Mouse (Mus musculus): ENCODE measurements around the gene Tph1. TPM values are rescaled to one million over a fixed set of nuclear protein-coding genes. Genes with fewer than 3 reads are reported as not detected.

The Tph1 gene
- polyA plus RNA-seq, 1 experiment from 2014 or later, result 0.43 TPM

GRCm38 (mm10) chr7:46612421-46612937, 59.9 kb downstream of the Tph1 start:
- no peaks in the 10 kb centered on the region for H3K4me1 ChIP-seq (ENCODE audit: control insufficient read depth, insufficient read depth, low read length)
- H3K9me3 ChIP-seq (ENCODE audit: control insufficient read depth, low read length), result no peaks in the 10 kb centered on the region
- no peak for ATAC-seq (ENCODE audit: low read depth)
- peaks cover 15% of the 10 kb centered on the region for H3K36me3 ChIP-seq (ENCODE audit: control insufficient read depth, insufficient read depth, low read length)
- no peak overlapping the region for H3K9ac ChIP-seq (replicated peaks; ENCODE audit: low read depth, low read length)
- H3K27me3 ChIP-seq (ENCODE audit: control insufficient read depth, insufficient read depth, low read length), result no peaks in the 10 kb centered on the region
- H3K4me3 ChIP-seq (ENCODE audit: low read depth, low read length), result no peak overlapping the region
- WGBS, result 70% methylated on average over 6 of the region's 6 CpGs
- H3K27ac ChIP-seq (ENCODE audit: low read depth, low read length), result no peak overlapping the region
- H3K4me2 ChIP-seq (ENCODE audit: low read depth, low read length), result no peak overlapping the region

GRCm38 (mm10) chr7:46611970-46612369, 60.4 kb downstream of the Tph1 start:
- H3K27ac ChIP-seq (ENCODE audit: low read depth, low read length), result no peak overlapping the region
- no peaks in the 10 kb centered on the region for H3K27me3 ChIP-seq (ENCODE audit: control insufficient read depth, insufficient read depth, low read length)
- no peaks in the 10 kb centered on the region for H3K4me1 ChIP-seq (ENCODE audit: control insufficient read depth, insufficient read depth, low read length)
- no peak overlapping the region for H3K4me3 ChIP-seq (ENCODE audit: low read depth, low read length)
- H3K9ac ChIP-seq (replicated peaks; ENCODE audit: low read depth, low read length), result no peak overlapping the region
- H3K4me2 ChIP-seq (ENCODE audit: low read depth, low read length), result no peak overlapping the region
- H3K36me3 ChIP-seq (ENCODE audit: control insufficient read depth, insufficient read depth, low read length), result peaks cover 15% of the 10 kb centered on the region
- 87% methylated on average over 9 of the region's 9 CpGs for WGBS
- no peaks in the 10 kb centered on the region for H3K9me3 ChIP-seq (ENCODE audit: control insufficient read depth, low read length)
- ATAC-seq (ENCODE audit: low read depth), result no peak

GRCm38 (mm10) chr7:46609317-46609716, 63.0 kb downstream of the Tph1 start:
- 96% methylated on average over 4 of the region's 4 CpGs for WGBS

GRCm38 (mm10) chr7:46607428-46608055, 64.8 kb downstream of the Tph1 start:
- Histone ChIP-seq H3K4me1 (ENCODE audit: control insufficient read depth, insufficient read depth, low read length) (no peaks in the 10 kb centered on the region), H3K4me3 (ENCODE audit: low read depth, low read length) (no peak overlapping the region), H3K9ac (replicated peaks; ENCODE audit: low read depth, low read length) (no peak overlapping the region), H3K4me2 (ENCODE audit: low read depth, low read length) (no peak overlapping the region), H3K27ac (ENCODE audit: low read depth, low read length) (no peak overlapping the region), H3K27me3 (ENCODE audit: control insufficient read depth, insufficient read depth, low read length) (no peaks in the 10 kb centered on the region), H3K9me3 (ENCODE audit: control insufficient read depth, low read length) (no peaks in the 10 kb centered on the region), H3K36me3 (ENCODE audit: control insufficient read depth, insufficient read depth, low read length) (peaks cover 13% of the 10 kb centered on the region)
- peak; percentile 63 for ATAC-seq (ENCODE audit: low read depth)
- 61% methylated on average over 11 of the region's 11 CpGs for WGBS

More at GRCm38 (mm10) chr7:46609317-46609716, 63.0 kb downstream of the Tph1 start:
- H3K36me3 ChIP-seq (ENCODE audit: control insufficient read depth, insufficient read depth, low read length), result peaks cover 15% of the 10 kb centered on the region
- no peaks in the 10 kb centered on the region for H3K9me3 ChIP-seq (ENCODE audit: control insufficient read depth, low read length)
- no peak overlapping the region for H3K27ac ChIP-seq (ENCODE audit: low read depth, low read length)
- H3K4me1 ChIP-seq (ENCODE audit: control insufficient read depth, insufficient read depth, low read length), result no peaks in the 10 kb centered on the region
- H3K9ac ChIP-seq (replicated peaks; ENCODE audit: low read depth, low read length), result no peak overlapping the region
- no peak for ATAC-seq (ENCODE audit: low read depth)
- H3K27me3 ChIP-seq (ENCODE audit: control insufficient read depth, insufficient read depth, low read length), result no peaks in the 10 kb centered on the region
- H3K4me3 ChIP-seq (ENCODE audit: low read depth, low read length), result no peak overlapping the region
- no peak overlapping the region for H3K4me2 ChIP-seq (ENCODE audit: low read depth, low read length)

GRCm38 (mm10) chr7:46607031-46607426, 65.3 kb downstream of the Tph1 start:
- Histone ChIP-seq H3K9me3 (ENCODE audit: control insufficient read depth, low read length) (no peaks in the 10 kb centered on the region), H3K27ac (ENCODE audit: low read depth, low read length) (no peak overlapping the region), H3K27me3 (ENCODE audit: control insufficient read depth, insufficient read depth, low read length) (no peaks in the 10 kb centered on the region), H3K9ac (replicated peaks; ENCODE audit: low read depth, low read length) (no peak overlapping the region), H3K4me2 (ENCODE audit: low read depth, low read length) (no peak overlapping the region), H3K4me3 (ENCODE audit: low read depth, low read length) (no peak overlapping the region), H3K36me3 (ENCODE audit: control insufficient read depth, insufficient read depth, low read length) (peaks cover 8% of the 10 kb centered on the region; the same call in 1 of the 2 replicates), H3K4me1 (ENCODE audit: control insufficient read depth, insufficient read depth, low read length) (no peaks in the 10 kb centered on the region)
- peak; percentile 60; the same call in 1 of the 2 replicates for ATAC-seq (ENCODE audit: low read depth)
- 66% methylated on average over 8 of the region's 8 CpGs for WGBS

GRCm38 (mm10) chr7:46606391-46607030, 65.8 kb downstream of the Tph1 start:
- H3K36me3 ChIP-seq (ENCODE audit: control insufficient read depth, insufficient read depth, low read length), result peaks cover 3% of the 10 kb centered on the region; the same call in 1 of the 2 replicates
- WGBS, result 85% methylated on average over 7 of the region's 7 CpGs
- peaks cover 1% of the 10 kb centered on the region for H3K4me1 ChIP-seq (ENCODE audit: control insufficient read depth, insufficient read depth, low read length)
- peak; percentile 33; the same call in 1 of the 2 replicates for ATAC-seq (ENCODE audit: low read depth)
- no peaks in the 10 kb centered on the region for H3K27me3 ChIP-seq (ENCODE audit: control insufficient read depth, insufficient read depth, low read length)
- H3K9ac ChIP-seq (replicated peaks; ENCODE audit: low read depth, low read length), result no peak overlapping the region
- no peak overlapping the region for H3K4me3 ChIP-seq (ENCODE audit: low read depth, low read length)
- H3K27ac ChIP-seq (ENCODE audit: low read depth, low read length), result no peak overlapping the region
- H3K4me2 ChIP-seq (ENCODE audit: low read depth, low read length), result no peak overlapping the region
- no peaks in the 10 kb centered on the region for H3K9me3 ChIP-seq (ENCODE audit: control insufficient read depth, low read length)

- Histone ChIP-seq H3K4me1 (ENCODE audit: control insufficient read depth, insufficient read depth, low read length) (peaks cover 5% of the 10 kb centered on the region), H3K4me3 (ENCODE audit: low read depth, low read length) (no peak overlapping the region), H3K9me3 (ENCODE audit: control insufficient read depth, low read length) (no peaks in the 10 kb centered on the region), H3K36me3 (ENCODE audit: control insufficient read depth, insufficient read depth, low read length) (no peaks in the 10 kb centered on the region), H3K27me3 (ENCODE audit: control insufficient read depth, insufficient read depth, low read length) (no peaks in the 10 kb centered on the region), H3K4me2 (ENCODE audit: low read depth, low read length) (no peak overlapping the region), H3K27ac (ENCODE audit: low read depth, low read length) (no peak overlapping the region), H3K9ac (replicated peaks; ENCODE audit: low read depth, low read length) (no peak overlapping the region)
- no peak for ATAC-seq (ENCODE audit: low read depth)
- WGBS, result 75% methylated on average over 7 of the region's 7 CpGs
These were observed 69.3 kb downstream of the Tph1 start for GRCm38 (mm10) chr7:46603051-46603450.

- ATAC-seq (ENCODE audit: low read depth), result peak; percentile 74
- no peaks in the 10 kb centered on the region for H3K27me3 ChIP-seq (ENCODE audit: control insufficient read depth, insufficient read depth, low read length)
- peaks cover 5% of the 10 kb centered on the region for H3K4me1 ChIP-seq (ENCODE audit: control insufficient read depth, insufficient read depth, low read length)
- H3K27ac ChIP-seq (ENCODE audit: low read depth, low read length), result peak overlapping the region; percentile 28; the same call in 1 of the 2 replicates
- H3K36me3 ChIP-seq (ENCODE audit: control insufficient read depth, insufficient read depth, low read length), result no peaks in the 10 kb centered on the region
- 28% methylated on average over 4 of the region's 4 CpGs for WGBS
- no peak overlapping the region for H3K4me3 ChIP-seq (ENCODE audit: low read depth, low read length)
- H3K9me3 ChIP-seq (ENCODE audit: control insufficient read depth, low read length), result no peaks in the 10 kb centered on the region
- H3K9ac ChIP-seq (replicated peaks; ENCODE audit: low read depth, low read length), result no peak overlapping the region
- no peak overlapping the region for H3K4me2 ChIP-seq (ENCODE audit: low read depth, low read length)
These were observed 70.3 kb downstream of the Tph1 start for GRCm38 (mm10) chr7:46602079-46602478.

GRCm38 (mm10) chr7:46601097-46601496, 71.2 kb downstream of the Tph1 start:
- H3K9ac ChIP-seq (replicated peaks; ENCODE audit: low read depth, low read length), result no peak overlapping the region
- H3K36me3 ChIP-seq (ENCODE audit: control insufficient read depth, insufficient read depth, low read length), result no peaks in the 10 kb centered on the region
- H3K4me1 ChIP-seq (ENCODE audit: control insufficient read depth, insufficient read depth, low read length), result peaks cover 5% of the 10 kb centered on the region
- peak overlapping the region; percentile 34 for H3K27ac ChIP-seq (ENCODE audit: low read depth, low read length)
- no peak overlapping the region for H3K4me2 ChIP-seq (ENCODE audit: low read depth, low read length)
- WGBS, result 71% methylated on average over 5 of the region's 5 CpGs
- no peak for ATAC-seq (ENCODE audit: low read depth)
- no peaks in the 10 kb centered on the region for H3K9me3 ChIP-seq (ENCODE audit: control insufficient read depth, low read length)
- H3K4me3 ChIP-seq (ENCODE audit: low read depth, low read length), result no peak overlapping the region
- H3K27me3 ChIP-seq (ENCODE audit: control insufficient read depth, insufficient read depth, low read length), result no peaks in the 10 kb centered on the region

Measured in neural tube, embryonic 14.5 days (tissue).